Mouse (Mus musculus) cerebellum, adult 8-10 months (tissue): ENCODE results near the gene Slc25a48.

Experiments used
- DNase-seq: peaks from one replicate; pipeline ENCODE4 v3.0.0; 2022

The Slc25a48 gene

DNA sequence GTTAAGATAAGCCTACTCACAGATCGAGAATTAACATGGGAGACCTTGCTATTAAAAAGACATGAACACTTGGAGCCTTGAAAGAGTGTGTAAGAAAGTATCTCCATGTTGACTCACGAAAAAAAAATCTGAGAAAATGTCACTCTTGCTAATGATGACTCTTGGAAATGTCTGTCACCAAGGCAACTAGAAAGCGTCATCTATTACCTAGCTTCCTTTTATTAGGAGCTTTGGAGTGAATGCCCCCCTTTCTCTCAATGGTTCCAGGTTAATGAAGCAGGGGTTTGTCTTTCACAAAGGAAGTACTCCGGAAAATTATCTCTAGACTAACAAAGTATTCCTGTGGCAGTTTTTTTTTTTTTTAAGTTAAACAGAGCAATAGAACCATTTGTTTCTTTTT is 78.2 kb downstream of the Slc25a48 start:
- DNase-seq: no peak

DNA sequence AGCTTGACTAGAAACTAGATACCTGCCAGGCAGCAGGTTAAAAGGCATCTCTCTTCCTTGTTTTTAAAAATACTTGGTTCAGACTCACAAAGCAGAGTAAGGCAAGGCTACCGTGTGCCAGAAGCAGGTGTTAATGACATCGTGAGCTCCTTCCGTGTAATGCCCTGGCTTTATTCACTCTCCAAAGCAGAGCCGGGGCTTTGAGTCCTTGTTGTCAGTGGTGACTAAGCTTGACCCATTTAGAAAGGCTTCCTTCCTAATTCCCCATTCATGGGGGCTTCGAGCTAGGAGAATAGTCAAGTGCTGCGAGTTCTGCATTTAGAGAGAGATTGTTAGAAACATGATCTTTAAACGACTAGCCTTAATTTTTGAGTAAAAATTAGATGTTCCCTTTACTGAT is 78.7 kb downstream of the Slc25a48 start:
- DNase-seq: no peak

DNA sequence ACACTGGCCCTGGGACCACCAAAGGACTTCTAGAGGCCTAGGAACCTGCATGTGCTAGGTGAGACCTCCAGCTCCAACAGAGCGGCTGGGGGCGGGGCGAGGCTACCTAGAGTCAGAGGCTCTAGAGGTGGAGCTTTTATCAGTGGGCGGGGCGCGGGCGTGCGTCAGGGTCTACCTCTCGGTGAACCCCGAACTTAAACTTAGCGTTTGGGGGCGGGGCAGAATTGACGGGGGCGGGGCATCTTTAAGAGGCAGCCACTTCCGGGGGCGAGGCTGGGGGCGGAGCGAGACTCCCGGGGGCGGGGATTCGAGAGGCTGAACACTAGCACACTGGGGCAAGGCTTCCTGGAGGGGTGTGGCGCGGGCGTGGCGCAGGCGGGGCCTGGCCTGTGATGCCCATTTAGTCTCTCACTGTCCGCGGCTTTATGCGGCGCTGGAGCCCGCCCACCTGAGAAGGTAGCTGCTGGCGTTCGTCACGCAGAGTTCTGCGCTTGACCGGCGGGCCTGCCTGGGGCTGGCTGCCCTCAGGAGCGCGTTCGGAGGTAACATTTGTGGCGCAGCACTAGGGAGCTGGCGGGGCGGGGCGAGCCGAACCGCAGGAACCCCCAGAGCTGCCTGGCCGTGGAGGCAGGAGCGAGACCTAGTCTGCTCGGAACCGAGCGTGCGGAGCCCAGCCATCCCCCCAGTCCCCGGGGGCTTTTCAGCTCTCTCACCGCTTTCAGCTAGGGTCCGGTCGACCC is 84.1 kb downstream of the Slc25a48 start, which contains the start of gene Fbxl21:
Gene Fbxl21 (plus strand): TSS at position 392 of the 740 bp plus-strand sequence.
- DNase-seq: peak; percentile 90

DNA sequence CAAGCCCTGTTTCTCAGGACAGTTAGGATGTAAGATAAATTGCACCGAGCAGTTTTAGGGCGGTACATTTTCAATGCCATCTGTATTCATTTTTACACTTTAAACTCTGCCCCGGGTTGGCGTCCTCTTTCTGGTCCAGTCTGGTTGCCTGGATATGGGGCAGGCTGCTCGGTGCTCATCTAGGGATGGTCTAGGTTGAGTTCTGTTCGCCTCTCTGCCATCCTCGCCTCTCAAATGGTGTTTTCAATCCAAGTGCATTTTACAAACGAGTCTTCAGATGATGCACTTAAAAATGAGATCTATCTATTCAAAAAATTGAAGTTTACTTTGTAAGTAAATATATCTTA is 84.6 kb downstream of the Slc25a48 start:
- DNase-seq: no peak
